Mouse (Mus musculus): ENCODE data around the gene Ppp2r5c. TPM values are rescaled to one million over a fixed set of nuclear protein-coding genes. Genes with fewer than 3 reads are reported as not detected.

The Ppp2r5c gene
- total RNA-seq, 2 experiments from 2014 or later: 243 to 252 TPM

DNA sequence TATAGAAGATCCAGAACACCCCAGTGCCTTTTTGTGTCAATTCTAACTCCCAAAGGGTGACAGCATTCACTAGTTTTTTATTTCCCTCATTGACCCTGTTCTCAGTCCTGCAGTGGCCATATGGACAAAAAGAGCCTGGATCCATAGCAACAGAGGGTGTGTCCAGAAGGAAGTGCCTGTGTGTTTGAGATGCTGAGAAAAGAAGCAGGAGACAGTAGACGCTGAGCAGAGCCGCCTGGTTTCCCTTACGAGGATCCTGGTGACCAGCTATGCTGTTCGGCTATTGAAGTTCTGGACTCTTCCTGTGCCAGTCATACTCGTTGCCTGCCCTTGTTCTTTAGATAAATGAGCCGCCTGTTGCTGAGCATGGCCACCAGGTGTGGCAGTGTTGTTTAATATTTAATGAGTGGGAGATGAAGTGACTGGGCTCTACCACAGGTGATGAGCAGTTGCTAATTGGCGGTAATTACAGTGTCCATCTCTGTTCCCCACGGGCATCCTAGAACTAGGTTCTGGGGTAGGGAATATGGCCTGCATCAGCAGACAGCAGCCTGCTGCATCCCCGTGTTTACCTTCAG lies 65.0 kb downstream of the Ppp2r5c start:
- Histone ChIP-seq H3K27ac (peak overlapping the region; percentile 64; the same call in 1 of the 2 replicates), H3K4me3 (no peak overlapping the region)
- no peak for DNase-seq (ENCODE audit: low spot score in 2 of 2)
- TF ChIP-seq CTCF (conservative IDR thresholded peaks at IDR 0.05): peak; percentile 48

DNA sequence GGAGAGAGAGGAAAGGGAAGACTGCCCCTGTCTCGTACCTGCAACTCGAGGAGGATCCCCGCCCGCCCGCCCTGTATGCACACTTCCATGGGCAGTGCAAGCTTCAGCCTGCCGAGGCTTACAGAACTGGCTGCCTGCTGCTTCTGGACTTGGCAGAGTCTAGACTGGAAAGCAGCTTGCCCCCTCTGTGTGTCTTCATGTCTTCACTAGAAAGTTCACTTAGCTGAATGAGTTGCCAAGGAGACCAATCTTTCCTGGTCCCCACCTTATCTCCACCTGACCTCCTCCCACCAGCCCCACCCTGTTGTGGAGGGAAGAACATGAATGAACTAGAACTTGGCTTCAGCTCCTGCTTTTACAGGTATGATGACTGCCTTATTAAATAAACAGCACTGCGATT lies 66.0 kb downstream of the Ppp2r5c start:
- no peak overlapping the region for H3K4me3 ChIP-seq
- no peak for DNase-seq (ENCODE audit: low spot score in 2 of 2)
- H3K27ac ChIP-seq: peak overlapping the region; percentile 64; the same call in 1 of the 2 replicates
- TF ChIP-seq CTCF (conservative IDR thresholded peaks at IDR 0.05): no peak

DNA sequence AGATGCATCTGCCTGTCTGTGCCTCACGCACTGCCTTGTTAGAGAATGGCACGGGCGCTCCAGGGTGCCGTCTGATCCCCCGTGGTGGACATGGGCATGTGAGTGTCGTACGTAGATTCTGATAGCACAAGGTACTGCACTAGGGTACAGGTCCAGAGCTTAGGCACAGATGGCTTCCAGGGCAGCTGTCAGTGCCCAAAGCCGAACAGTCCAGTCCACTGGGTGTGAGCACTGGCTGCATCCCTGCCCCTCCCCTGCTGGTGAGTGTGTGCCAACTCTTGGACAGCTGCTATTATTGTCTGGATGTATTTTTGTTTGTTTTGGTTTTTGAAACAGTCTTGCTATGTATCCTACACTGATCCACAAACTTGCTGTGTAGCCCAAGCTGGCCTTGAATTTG lies 68.8 kb downstream of the Ppp2r5c start:
- TF ChIP-seq CTCF (conservative IDR thresholded peaks at IDR 0.05): peak; percentile 34
- H3K27ac ChIP-seq: peak overlapping the region; percentile 29; the same call in 1 of the 2 replicates
- DNase-seq (ENCODE audit: low spot score in 2 of 2): no peak
- no peak overlapping the region for H3K4me3 ChIP-seq

DNA sequence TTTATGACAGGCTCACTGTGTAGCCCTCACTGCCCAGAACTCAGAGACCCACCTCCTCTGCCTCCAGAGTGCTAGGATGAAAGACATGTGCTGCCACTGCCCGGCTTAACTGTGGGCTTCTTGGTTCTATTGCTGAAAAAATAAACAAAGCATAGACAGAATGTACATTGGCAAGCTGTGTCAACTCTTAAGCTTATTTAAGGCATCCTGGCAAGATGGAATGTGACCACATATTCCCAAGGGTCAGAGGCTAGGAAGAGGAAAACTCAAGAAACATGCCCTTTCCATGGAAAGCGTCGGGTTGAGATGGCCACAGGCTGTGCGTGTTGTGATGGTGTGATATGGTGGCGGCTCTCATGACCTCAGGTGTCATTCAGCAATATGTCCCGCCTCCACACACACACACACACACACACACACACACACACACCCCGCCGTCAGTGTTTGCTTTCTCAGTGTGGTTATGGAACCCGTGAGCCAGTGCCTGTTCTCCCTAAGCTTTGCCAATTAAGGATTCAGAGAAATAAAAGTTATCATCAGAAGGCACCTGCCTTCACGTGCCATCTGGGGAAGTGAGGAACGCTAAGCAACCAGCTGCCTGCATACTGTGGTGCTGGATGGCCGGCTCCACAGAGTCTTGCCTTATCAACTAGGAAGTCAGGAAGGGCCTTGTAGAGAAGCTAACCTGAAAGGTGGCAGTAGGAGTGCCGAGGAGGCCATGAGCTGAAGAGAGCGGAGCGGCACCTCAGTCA lies 73.5 kb downstream of the Ppp2r5c start:
- H3K4me3 ChIP-seq: no peak overlapping the region
- no peak for TF ChIP-seq CTCF (conservative IDR thresholded peaks at IDR 0.05)
- no peak overlapping the region for H3K27ac ChIP-seq
- DNase-seq (ENCODE audit: low spot score in 2 of 2): no peak

DNA sequence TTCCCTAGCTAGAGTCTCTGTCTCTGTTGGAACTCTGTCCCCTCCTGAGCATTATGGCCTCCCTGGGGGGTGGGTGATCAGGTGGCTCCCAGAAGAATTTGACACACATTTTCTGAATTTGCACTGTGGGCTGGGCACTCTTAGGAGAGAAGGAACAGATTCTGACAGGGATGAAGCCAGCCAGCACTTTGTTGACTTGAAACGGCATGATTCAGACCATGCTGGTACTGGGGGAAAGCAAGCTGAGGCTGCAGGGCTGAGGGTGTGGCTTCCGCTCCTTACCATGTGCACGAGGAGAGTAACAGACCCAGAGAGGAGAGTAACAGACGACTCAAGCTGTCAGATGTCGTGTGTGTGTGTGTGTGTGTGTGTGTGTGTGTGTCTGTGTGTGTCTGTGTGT lies 76.6 kb downstream of the Ppp2r5c start:
- Histone ChIP-seq H3K27ac (no peak overlapping the region), H3K4me3 (no peak overlapping the region)
- DNase-seq (ENCODE audit: low spot score in 2 of 2): no peak
- no peak for TF ChIP-seq CTCF (conservative IDR thresholded peaks at IDR 0.05)

DNA sequence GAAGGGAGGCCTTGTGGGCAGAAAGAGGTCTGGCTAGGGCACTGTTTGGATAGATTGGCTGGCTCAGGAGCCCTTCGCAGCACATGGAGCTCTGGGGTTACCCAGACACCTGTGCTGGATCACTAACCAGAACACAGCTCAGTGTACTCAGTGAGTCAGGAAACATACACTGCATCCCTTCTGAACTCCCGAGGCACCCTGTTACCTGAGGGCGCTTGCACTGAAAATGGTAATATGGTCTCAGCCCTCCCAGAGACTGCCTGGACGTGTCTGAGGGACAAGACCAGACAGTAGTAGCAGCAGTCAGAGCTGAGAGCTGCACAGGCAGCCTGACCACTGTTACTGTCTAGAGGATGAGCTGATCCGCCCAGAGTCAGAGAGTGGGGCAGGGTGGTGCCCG lies 85.8 kb downstream of the Ppp2r5c start:
- H3K27ac ChIP-seq: no peak overlapping the region
- H3K4me3 ChIP-seq: no peak overlapping the region
- no peak for DNase-seq (ENCODE audit: low spot score in 2 of 2)
- no peak for TF ChIP-seq CTCF (conservative IDR thresholded peaks at IDR 0.05)

DNA sequence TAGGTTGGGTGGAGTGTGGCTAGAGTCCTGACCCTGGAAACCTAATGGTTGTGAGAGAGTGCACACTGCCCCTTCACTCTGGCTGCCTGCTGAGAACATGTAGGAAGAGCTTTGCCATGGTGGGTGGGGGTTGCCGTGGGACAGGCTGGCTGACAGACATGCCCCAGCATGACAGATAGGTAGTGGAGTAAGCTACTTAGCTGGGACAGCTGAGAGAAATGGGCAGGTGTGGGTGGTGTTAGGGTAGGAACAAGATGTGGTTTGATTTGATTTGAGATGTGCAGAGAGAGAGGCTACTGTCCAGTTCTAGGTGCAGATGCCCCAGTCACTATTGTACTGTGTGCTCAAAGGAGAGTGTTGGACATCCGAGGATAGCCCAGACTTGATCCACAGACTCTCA lies 86.2 kb downstream of the Ppp2r5c start:
- Histone ChIP-seq H3K4me3 (no peak overlapping the region), H3K27ac (no peak overlapping the region)
- TF ChIP-seq CTCF (conservative IDR thresholded peaks at IDR 0.05): no peak
- no peak for DNase-seq (ENCODE audit: low spot score in 2 of 2)

DNA sequence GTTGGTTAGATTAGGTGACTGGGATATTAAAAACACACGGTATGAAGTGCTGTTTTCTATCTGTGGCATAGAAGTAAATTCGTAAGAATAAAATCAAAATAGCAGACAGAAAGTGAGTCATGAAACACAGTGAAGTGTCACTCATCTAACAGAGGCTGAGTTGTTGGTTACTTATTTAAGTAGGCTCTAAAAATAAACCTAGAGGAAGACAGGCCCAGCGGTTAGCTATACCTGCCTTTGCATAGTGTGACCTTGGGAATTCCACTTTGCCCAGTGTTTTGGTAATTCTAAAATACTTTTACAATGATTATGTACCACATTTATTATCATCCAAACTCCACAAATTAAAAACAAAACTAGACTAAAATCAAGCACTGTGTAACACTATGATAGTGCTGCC lies 86.9 kb downstream of the Ppp2r5c start:
- Histone ChIP-seq H3K4me3 (no peak overlapping the region), H3K27ac (peak overlapping the region; percentile 59; the same call in 1 of the 2 replicates)
- DNase-seq (ENCODE audit: low spot score in 2 of 2): no peak
- no peak for TF ChIP-seq CTCF (conservative IDR thresholded peaks at IDR 0.05)

DNA sequence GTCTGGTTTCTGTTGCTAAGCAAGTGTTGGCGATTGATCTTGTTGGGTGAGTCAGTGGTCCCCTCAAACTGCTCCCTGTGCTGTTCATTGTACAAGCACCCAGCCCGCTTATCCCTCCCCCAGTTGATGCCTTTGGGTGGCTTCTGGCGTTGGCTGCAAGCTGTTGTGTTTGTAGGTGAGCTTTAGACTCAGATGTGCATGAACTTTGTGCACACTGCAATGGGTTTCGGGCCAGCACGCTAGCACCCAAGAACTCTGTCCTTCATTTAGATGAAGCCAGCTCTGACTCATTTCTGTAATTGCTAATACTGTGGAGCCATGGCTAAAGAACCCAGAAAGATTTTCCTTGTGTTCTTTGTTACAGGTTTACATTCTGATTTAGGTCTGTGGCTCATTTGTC lies 88.4 kb downstream of the Ppp2r5c start:
- no peak for TF ChIP-seq CTCF (conservative IDR thresholded peaks at IDR 0.05)
- Histone ChIP-seq H3K27ac (peak overlapping the region; percentile 62; the same call in 1 of the 2 replicates), H3K4me3 (no peak overlapping the region)
- DNase-seq (ENCODE audit: low spot score in 2 of 2): no peak

DNA sequence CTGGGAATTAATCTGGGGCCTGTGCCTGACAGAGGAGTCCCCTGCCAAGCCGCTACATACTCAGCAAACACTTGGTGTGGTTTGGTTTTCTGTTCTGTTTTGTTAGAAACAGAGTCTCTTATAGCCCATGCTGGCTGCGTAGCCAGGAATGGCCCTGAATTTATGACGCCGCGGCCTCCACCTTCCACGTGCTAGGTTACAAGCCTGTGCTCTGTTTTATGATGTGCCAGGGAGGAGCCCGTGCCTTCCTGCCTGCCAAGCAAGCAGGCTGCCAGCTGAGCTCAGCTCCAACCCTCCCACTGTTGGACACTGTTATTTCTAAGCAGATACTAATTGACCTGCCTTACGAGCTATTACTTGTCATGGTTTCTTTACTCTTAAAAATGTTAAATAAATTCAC lies 90.8 kb downstream of the Ppp2r5c start:
- DNase-seq (ENCODE audit: low spot score in 2 of 2): peak in 1 of 2 experiments; percentile 31
- no peak for TF ChIP-seq CTCF (conservative IDR thresholded peaks at IDR 0.05)
- H3K27ac ChIP-seq: peak overlapping the region; percentile 80
- no peak overlapping the region for H3K4me3 ChIP-seq

DNA sequence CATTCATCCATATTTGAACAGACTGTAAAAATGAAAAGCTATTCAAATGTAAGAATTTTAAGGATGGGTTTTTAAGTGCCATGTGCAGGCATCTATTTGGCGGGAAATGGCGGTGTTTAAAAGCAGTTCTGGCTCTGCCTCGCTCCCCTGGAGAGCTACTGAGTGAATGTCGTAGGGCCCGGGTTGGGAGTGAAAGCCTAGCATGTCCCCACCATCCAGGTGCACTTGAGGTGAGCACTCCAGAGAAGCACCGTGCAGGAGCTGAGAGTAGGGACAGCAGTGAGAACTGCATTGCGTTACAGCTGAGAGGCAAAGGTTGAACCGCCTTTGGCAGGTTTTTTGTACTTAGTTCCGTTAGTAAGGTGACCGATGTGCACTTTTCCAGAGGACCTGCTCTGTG lies 92.4 kb downstream of the Ppp2r5c start:
- Histone ChIP-seq H3K27ac (no peak overlapping the region), H3K4me3 (no peak overlapping the region)
- DNase-seq (ENCODE audit: low spot score in 2 of 2): no peak
- TF ChIP-seq CTCF (conservative IDR thresholded peaks at IDR 0.05): no peak

DNA sequence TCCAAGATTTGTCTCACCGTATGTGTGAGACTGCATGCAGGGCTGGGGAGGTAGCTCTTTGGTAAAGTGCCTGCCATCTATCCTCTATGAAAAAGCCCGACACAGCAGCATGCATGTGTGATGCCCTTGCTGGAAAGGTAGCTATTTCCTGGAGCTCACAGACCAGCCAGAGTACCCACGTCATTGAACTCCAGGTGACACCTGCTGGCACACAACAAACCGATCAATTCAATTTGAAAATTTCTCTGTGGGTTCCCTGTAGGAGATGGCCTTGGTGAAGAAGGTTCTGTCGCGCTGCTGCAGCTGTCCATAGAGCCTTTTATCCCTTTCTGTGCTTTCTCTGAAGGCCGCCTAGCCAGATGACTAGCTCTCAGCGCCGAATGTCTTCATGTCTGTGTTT lies 92.9 kb downstream of the Ppp2r5c start:
- TF ChIP-seq CTCF (conservative IDR thresholded peaks at IDR 0.05): no peak

DNA sequence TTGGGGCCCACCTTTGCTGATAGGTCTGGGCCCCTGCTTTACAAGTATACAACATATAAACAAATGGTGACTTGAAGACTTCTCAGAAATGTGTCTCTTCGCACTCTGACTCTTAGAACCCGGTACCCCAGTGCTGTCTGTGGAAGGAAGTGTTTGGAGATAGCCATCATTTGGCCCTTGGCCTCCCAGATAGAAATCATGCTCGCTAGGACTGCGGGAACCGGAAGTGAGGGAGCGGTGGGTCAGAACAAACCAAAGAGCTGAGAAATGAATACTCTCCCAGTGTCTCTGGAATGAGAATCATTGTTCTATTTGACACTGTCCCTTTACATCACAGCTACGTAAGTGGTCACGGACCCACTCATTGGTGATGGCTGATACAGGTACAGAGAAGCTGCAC lies 93.4 kb downstream of the Ppp2r5c start:
- DNase-seq (ENCODE audit: low spot score in 2 of 2): no peak
- TF ChIP-seq CTCF (conservative IDR thresholded peaks at IDR 0.05): no peak
- H3K27ac ChIP-seq: peak overlapping the region; percentile 9
- H3K4me3 ChIP-seq: no peak overlapping the region

More for the DNA sequence above, 92.9 kb downstream of the Ppp2r5c start:
- no peak for DNase-seq (ENCODE audit: low spot score in 2 of 2)
- no peak overlapping the region for H3K4me3 ChIP-seq
- H3K27ac ChIP-seq: peak overlapping the region; percentile 9

DNA sequence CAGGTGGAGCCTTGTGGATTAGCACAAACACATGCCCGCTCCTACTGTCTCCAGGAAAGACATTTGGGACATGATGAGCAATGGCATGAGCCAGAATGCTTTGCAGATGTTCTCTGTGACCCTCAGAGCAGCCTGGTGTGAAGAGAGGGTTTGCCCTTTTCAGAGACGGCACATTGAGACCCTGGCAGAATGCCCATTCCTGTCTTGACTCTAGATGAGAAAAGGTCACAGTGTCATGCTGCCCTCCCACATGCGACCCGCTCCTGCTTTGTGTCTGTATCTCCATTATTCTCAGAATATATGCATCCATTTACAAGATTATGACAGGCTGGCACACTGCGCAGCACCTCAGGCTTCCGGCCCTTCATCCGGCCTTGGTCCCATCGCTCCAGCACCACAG lies 94.1 kb downstream of the Ppp2r5c start:
- no peak for DNase-seq (ENCODE audit: low spot score in 2 of 2)
- Histone ChIP-seq H3K27ac (no peak overlapping the region), H3K4me3 (no peak overlapping the region)
- TF ChIP-seq CTCF (conservative IDR thresholded peaks at IDR 0.05): no peak
